Mouse (Mus musculus) neural tube, embryonic 14.5 days (tissue): ENCODE data around the gene Gm136. TPM values are rescaled to one million over a fixed set of nuclear protein-coding genes. Genes with fewer than 3 reads are reported as not detected.

ENCODE experiments used
- ATAC-seq: fragments of 200-750 bp; cut with Nextera tagmentation; 2 replicates; pipeline ENCODE4 v1.8.0; 2017; ENCODE audit warnings: low read depth, mild to moderate bottlenecking, moderate TSS enrichment, moderate library complexity
- H3K27ac ChIP-seq: fragments of 300-500 bp; sonication (generic); 2 replicates; pipeline ENCODE4 v1.5.1; 2014; ENCODE audit warnings: low read depth, mild to moderate bottlenecking, control low read depth, low read length, moderate library complexity, mixed read lengths
- H3K27me3 ChIP-seq: fragments of 300-500 bp; sonication (generic); 2 replicates; pipeline ENCODE4 v1.6.1; 2014; ENCODE audit warnings: low read length; ENCODE audit not compliant: control insufficient read depth, insufficient read depth
- H3K36me3 ChIP-seq: fragments of 300-500 bp; sonication (generic); 2 replicates; pipeline ENCODE4 v1.6.1; 2014; ENCODE audit warnings: low read length, mixed read lengths; ENCODE audit not compliant: control insufficient read depth, insufficient read depth
- H3K4me1 ChIP-seq: fragments of 300-500 bp; sonication (generic); 2 replicates; pipeline ENCODE4 v1.6.1; 2014; ENCODE audit warnings: low read length; ENCODE audit not compliant: control insufficient read depth, insufficient read depth
- H3K4me2 ChIP-seq: fragments of 300-500 bp; sonication (generic); 2 replicates; pipeline ENCODE4 v1.6.1; 2014; ENCODE audit warnings: mild to moderate bottlenecking, low read depth, low read length, control low read depth
- H3K4me3 ChIP-seq: fragments of 300-500 bp; sonication (generic); 2 replicates; pipeline ENCODE4 v1.5.1; 2014; ENCODE audit warnings: low read depth, low read length, control low read depth, mixed read lengths
- H3K9ac ChIP-seq: fragments of 300-500 bp; sonication (generic); replicated peaks from 2 replicates; pipeline ENCODE4 v1.6.1; 2014; ENCODE audit warnings: low read depth, mild to moderate bottlenecking, control low read depth, low read length, mixed read lengths
- H3K9me3 ChIP-seq: fragments of 300-500 bp; sonication (generic); 2 replicates; pipeline ENCODE4 v1.6.1; 2016; ENCODE audit warnings: low read length; ENCODE audit not compliant: control insufficient read depth
- WGBS: fragments of 180-500 bp; shearing (Covaris S2); extraction: QIAGEN DNeasy Blood & Tissue Kit; methylation state at CpG from one replicate; pipeline ENCODE4 v1.1.7; 2014; 5-methylcytosine and 5-hydroxymethylcytosine counted together
- polyA plus RNA-seq: library from polyadenylated mRNA; unstranded; fragments of >200 nt; fragmentation: Nextera tagmentation; extraction: Ambion mirVana; gene quantifications from 2 replicates; pipeline ENCODE4 v1.2.1, GENCODE M21; 2014

Gene Gm136
- polyA plus RNA-seq, result not detected in 2 replicates

DNA sequence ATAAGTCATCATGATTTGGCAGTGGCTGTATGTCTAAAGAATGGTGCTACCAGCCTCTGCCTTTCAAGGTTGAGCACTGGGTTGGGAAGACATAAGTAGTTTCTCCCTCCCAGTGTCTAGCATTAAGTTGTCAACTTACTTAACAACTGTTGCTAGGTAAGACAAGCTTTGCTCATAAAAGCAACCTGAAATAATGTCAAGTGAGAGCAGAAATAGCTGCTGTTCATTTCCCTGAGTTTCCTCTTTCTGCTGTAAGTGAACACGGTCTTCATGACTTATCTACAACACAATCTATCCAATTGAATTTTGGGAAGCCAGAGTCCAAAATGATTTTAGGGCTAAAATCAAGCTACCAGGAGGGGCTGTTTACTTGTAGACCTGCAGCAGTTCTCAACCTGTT, at the start of gene Gm136:
Gm136 (minus strand) TSS at position 101 of the 400 bp plus-strand sequence.
- 97% methylated on average over 1 of the region's 1 CpGs for WGBS
- no peaks in the 10 kb centered on the region for H3K36me3 ChIP-seq
- no peak within 1 kb of the TSS for H3K4me2 ChIP-seq
- ATAC-seq, result no peak
- no peaks in the 10 kb centered on the region for H3K4me1 ChIP-seq
- no peaks in the 10 kb centered on the region for H3K27me3 ChIP-seq
- H3K9ac ChIP-seq, result no peak within 1 kb of the TSS
- no peaks in the 10 kb centered on the region for H3K9me3 ChIP-seq
- H3K4me3 ChIP-seq, result no peak within 1 kb of the TSS
- H3K27ac ChIP-seq, result no peak within 1 kb of the TSS

DNA sequence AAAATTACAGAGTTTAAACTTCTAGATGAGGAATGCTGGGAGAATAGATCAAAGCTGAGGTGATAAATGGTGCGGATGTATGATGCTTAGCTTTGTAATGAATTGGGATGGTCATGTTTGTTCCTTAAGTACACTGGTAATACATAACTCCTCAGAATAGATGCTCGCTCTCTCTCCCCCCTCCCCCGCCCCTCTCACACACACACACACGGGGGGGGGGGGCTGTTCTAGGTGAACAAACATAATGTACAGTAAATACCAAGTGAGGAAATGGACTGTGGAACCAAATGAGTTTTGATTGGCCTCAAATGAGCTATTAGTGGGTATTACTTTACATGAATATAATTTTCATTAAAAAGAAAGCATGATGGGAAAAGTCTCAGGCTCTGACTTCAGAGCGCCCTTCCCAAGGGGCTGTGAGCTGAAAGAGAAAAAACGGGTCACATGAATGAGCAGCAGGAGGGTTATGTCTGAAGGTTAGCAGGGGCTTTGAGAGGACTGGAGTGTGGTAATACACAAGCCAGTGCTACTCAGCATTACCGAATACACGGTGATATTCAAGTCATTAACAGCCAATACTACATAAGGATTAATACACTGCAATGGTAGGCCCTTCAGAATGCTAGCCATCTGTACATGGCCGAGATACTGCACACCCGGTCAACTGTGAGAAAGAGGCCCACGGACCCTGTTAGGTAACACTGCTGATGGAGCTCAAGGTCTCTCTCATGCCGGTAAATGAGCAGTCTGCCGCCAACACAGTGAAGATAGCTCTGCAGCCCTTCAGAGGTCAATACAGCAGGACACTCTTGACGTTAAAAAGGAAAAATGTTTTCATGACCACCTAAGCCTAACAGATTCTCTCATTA, 45.3 kb upstream of the Gm136 start:
- peak; percentile 70 for ATAC-seq
- 74% methylated on average over 14 of the region's 14 CpGs for WGBS
- no peak overlapping the region for H3K27ac ChIP-seq

DNA sequence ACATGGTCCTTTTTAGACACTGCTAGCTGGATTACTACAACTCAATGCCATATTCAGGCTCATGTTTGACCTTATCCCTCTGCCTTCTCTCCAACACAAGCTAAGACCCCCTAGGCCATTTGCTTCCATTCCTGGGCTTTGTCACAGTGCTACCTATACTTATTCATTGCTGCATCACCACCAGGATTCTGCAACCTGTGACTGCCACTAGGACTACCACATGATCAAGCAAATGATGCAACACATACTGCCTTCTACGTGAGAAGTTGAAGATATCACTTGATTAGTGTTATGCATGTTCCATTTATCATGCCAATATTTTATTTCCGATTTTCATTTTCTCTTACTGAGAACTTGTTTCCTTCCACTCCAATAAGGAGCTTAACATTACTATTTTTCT, 41.9 kb upstream of the Gm136 start:
- Histone ChIP-seq H3K27me3 (no peaks in the 10 kb centered on the region), H3K4me2 (no peak overlapping the region), H3K27ac (no peak overlapping the region), H3K4me3 (no peak overlapping the region), H3K9me3 (no peaks in the 10 kb centered on the region), H3K36me3 (no peaks in the 10 kb centered on the region), H3K9ac (no peak overlapping the region), H3K4me1 (no peaks in the 10 kb centered on the region)
- WGBS, result 93% methylated on average over 2 of the region's 2 CpGs
- no peak for ATAC-seq

More for the DNA sequence above, 45.3 kb upstream of the Gm136 start:
- Histone ChIP-seq H3K9ac (no peak overlapping the region), H3K4me1 (no peaks in the 10 kb centered on the region), H3K4me3 (no peak overlapping the region), H3K9me3 (no peaks in the 10 kb centered on the region), H3K27me3 (no peaks in the 10 kb centered on the region), H3K4me2 (no peak overlapping the region), H3K36me3 (peaks cover 13% of the 10 kb centered on the region; the same call in 1 of the 2 replicates)

DNA sequence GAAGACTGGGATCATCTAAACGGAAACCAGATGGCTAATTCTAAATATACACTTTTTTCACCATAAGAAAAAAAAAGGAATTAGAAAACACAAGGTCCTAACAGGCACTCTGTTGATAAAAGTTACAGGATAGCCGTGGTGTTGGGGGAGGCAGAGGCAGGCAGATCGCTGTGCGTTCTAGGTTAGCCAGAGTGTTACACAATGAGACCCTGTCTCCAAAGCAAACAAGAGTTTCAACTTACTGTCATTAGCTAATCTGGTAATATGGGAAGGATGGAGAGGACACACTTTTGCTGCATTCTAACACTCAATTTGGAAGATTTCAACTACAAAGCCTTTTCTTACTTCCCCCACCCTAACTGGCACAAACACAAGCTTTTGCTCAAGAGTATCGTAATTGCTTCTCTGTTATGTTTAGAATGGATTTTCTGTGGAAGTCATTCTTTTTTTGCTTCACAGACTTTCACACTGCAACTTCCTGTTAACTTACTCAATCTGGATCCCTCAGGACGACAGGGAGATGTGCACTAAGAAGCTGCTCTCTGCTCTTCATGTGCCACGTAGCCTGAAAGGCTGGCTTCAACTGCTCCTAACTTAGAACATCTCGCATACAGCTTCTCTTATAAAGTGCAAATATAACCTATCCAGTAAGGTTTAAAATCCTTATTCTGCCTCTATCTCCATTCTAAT, 41.4 kb upstream of the Gm136 start:
- no peak for ATAC-seq
- H3K27me3 ChIP-seq, result no peaks in the 10 kb centered on the region
- H3K4me3 ChIP-seq, result no peak overlapping the region
- H3K27ac ChIP-seq, result no peak overlapping the region
- 86% methylated on average over 8 of the region's 8 CpGs for WGBS
- H3K9ac ChIP-seq, result no peak overlapping the region
- no peak overlapping the region for H3K4me2 ChIP-seq
- no peaks in the 10 kb centered on the region for H3K36me3 ChIP-seq
- H3K4me1 ChIP-seq, result no peaks in the 10 kb centered on the region
- no peaks in the 10 kb centered on the region for H3K9me3 ChIP-seq

DNA sequence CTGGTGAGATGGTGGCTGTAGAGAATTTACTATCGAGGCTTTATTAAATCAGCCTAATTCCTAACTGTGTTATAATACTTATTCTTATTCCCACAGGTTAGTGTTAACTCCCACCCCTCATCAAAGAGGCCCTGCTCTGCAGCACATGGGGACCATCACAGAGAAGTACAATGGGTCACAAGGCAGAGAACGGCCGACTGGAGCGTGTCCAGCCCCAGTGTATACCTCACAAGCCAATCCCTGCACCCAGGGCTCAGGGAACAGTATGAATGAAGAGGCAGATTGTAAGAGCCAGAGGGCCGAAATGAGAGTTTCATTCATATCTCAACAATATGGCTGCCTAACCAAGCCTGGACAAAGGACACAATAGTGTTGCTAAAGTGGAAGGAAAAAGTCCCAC, 40.2 kb upstream of the Gm136 start:
- no peaks in the 10 kb centered on the region for H3K4me1 ChIP-seq
- no peaks in the 10 kb centered on the region for H3K9me3 ChIP-seq
- no peak overlapping the region for H3K4me2 ChIP-seq
- peak; percentile 79 for ATAC-seq
- H3K9ac ChIP-seq, result no peak overlapping the region
- H3K27ac ChIP-seq, result no peak overlapping the region
- 64% methylated on average over 5 of the region's 5 CpGs for WGBS
- no peak overlapping the region for H3K4me3 ChIP-seq
- no peaks in the 10 kb centered on the region for H3K36me3 ChIP-seq
- no peaks in the 10 kb centered on the region for H3K27me3 ChIP-seq

DNA sequence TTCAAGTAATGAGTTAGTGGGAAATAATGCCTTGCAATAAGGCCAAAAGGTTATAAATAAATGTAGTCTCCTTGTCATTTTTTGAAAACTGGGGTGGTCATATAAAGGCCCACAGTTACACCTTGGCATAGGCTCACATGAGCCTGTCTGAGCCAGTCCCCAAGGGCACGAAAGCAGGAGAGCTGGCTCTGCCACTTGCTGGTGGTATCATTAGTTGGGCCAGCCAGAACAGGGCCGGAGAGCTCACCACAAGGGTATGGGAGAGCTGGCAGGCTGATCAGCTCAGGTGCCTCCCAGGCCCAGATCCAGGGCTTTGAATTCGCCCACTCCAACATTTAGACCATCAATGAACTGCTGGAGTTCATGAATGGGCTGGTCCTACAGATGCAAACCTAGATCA, 30.4 kb upstream of the Gm136 start:
- no peaks in the 10 kb centered on the region for H3K27me3 ChIP-seq
- no peaks in the 10 kb centered on the region for H3K9me3 ChIP-seq
- whole genome bisulfite sequencing, result 90% methylated on average over 3 of the region's 3 CpGs
- no peaks in the 10 kb centered on the region for H3K36me3 ChIP-seq
- H3K27ac ChIP-seq, result no peak overlapping the region
- H3K4me3 ChIP-seq, result no peak overlapping the region
- H3K9ac ChIP-seq, result no peak overlapping the region
- no peak for ATAC-seq
- H3K4me2 ChIP-seq, result no peak overlapping the region
- H3K4me1 ChIP-seq, result no peaks in the 10 kb centered on the region

DNA sequence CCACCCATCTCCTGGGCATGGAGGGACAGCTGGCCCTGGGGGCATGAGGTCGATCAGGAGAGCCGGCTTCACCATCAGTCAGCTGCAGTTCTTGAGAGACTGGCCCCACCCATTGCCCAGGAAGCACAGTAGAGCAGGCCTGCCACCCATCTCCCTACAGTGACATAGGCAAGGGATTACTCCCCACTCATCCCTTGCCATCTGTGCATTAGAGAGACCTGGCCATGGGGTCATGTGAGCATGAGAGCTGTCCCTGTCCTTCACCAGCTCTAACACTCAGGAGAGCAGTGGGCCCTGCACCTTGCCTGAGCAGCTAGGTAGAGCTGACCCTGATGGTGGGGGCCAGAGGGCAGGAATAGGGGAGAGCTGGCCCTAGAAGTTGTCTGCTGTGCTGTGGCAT, 29.6 kb upstream of the Gm136 start:
- H3K9me3 ChIP-seq, result no peaks in the 10 kb centered on the region
- H3K4me3 ChIP-seq, result no peak overlapping the region
- H3K9ac ChIP-seq, result no peak overlapping the region
- H3K36me3 ChIP-seq, result no peaks in the 10 kb centered on the region
- no peaks in the 10 kb centered on the region for H3K27me3 ChIP-seq
- H3K4me2 ChIP-seq, result no peak overlapping the region
- no peaks in the 10 kb centered on the region for H3K4me1 ChIP-seq
- H3K27ac ChIP-seq, result no peak overlapping the region
- ATAC-seq, result peak; percentile 28; the same call in 1 of the 2 replicates
- WGBS, result 82% methylated on average over 2 of the region's 2 CpGs

DNA sequence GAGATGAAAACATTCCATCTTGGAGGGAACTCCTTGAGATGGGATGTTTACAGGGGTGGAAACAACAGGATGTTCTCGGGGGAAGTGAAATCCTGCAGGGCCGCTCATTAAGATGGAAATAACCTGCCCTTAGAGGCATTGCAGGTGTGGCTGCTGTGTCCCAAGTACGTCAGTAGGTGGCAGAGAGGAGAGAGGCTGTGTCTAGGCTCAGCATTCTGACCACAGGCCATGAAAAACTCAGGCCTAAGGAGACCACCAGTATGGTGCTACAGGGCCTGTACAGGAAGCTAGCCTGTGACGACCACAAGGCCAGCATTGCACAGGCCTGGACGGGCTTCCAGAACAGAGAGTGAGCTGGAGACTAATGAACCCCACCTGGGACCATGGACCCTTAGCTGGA, 28.8 kb upstream of the Gm136 start:
- H3K27me3 ChIP-seq, result no peaks in the 10 kb centered on the region
- peak; percentile 31; the same call in 1 of the 2 replicates for ATAC-seq
- H3K4me2 ChIP-seq, result no peak overlapping the region
- no peaks in the 10 kb centered on the region for H3K4me1 ChIP-seq
- H3K36me3 ChIP-seq, result no peaks in the 10 kb centered on the region
- 56% methylated on average over 5 of the region's 5 CpGs for WGBS
- no peak overlapping the region for H3K4me3 ChIP-seq
- no peak overlapping the region for H3K27ac ChIP-seq
- no peak overlapping the region for H3K9ac ChIP-seq
- no peaks in the 10 kb centered on the region for H3K9me3 ChIP-seq

DNA sequence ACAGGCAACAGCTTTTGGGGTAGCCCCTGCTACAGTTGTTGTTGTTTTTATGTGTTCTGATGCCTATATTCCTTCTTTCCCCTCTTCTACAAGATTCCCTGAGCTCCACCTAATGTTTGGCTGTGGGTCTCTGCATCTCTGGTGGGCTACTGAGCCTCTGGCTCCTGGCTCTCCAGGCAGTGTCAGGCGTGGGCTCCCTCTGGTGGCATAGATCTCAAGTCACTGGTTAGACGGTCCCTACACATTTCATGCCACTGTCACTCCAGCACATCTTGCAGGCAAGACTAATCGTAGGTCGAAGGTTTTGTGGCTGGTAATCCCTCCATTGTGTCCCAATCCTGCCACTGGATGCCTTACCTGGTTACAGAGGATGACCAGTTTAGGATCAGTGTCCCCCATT, 26.7 kb upstream of the Gm136 start:
- Histone ChIP-seq H3K9me3 (no peaks in the 10 kb centered on the region), H3K27me3 (no peaks in the 10 kb centered on the region), H3K4me3 (no peak overlapping the region), H3K4me2 (no peak overlapping the region), H3K27ac (no peak overlapping the region), H3K36me3 (no peaks in the 10 kb centered on the region), H3K4me1 (no peaks in the 10 kb centered on the region), H3K9ac (no peak overlapping the region)
- no peak for ATAC-seq
- 36% methylated on average over 4 of the region's 4 CpGs for WGBS
